Mouse (Mus musculus): ENCODE measurements around the gene C2cd2l. TPM values are rescaled to one million over a fixed set of nuclear protein-coding genes. Genes with fewer than 3 reads are reported as not detected.

Gene C2cd2l
- polyA plus RNA-seq, 1 experiment: 5.1 TPM

- no peaks in the 10 kb centered on the region for H3K9me3 ChIP-seq (replicated peaks; ENCODE audit: control insufficient read depth, insufficient read depth, low read length, poor library complexity, severe bottlenecking)
- H3K27ac ChIP-seq (ENCODE audit: insufficient read depth, low read length): no peak overlapping the region
- H3K27me3 ChIP-seq (ENCODE audit: control insufficient read depth, insufficient read depth, low read length, poor library complexity, severe bottlenecking): peaks cover 3% of the 10 kb centered on the region
- peak overlapping the region; percentile 28 for H3K9ac ChIP-seq (ENCODE audit: low read depth, poor library complexity, severe bottlenecking)
- peaks cover 4% of the 10 kb centered on the region; the same call in 1 of the 2 replicates for H3K36me3 ChIP-seq (ENCODE audit: control insufficient read depth, insufficient read depth, low read length, poor library complexity, severe bottlenecking)
- peaks cover 1% of the 10 kb centered on the region for H3K4me1 ChIP-seq (ENCODE audit: control insufficient read depth, insufficient read depth, low read length)
- TF ChIP-seq POLR2A (IDR thresholded peaks at IDR 0.05; ENCODE audit: insufficient read depth, low read length) (no peak), EP300 (IDR thresholded peaks at IDR 0.05; ENCODE audit: insufficient read depth, low read depth, low read length) (no peak), CTCF (IDR thresholded peaks at IDR 0.05; ENCODE audit: low read depth, low read length) (no peak)
- peak overlapping the region; percentile 71 for H3K4me3 ChIP-seq (ENCODE audit: low read depth, low read length)
Measured at GRCm38 (mm10) chr9:44287401-44288075, 32.5 kb downstream of the C2cd2l start.

- no peak overlapping the region for H3K27ac ChIP-seq (ENCODE audit: insufficient read depth, low read length)
- no peak for TF ChIP-seq CTCF (IDR thresholded peaks at IDR 0.05; ENCODE audit: low read depth, low read length)
- no peak for TF ChIP-seq EP300 (IDR thresholded peaks at IDR 0.05; ENCODE audit: insufficient read depth, low read depth, low read length)
- TF ChIP-seq POLR2A (IDR thresholded peaks at IDR 0.05; ENCODE audit: insufficient read depth, low read length): no peak
- no peaks in the 10 kb centered on the region for H3K36me3 ChIP-seq (ENCODE audit: control insufficient read depth, insufficient read depth, low read length, poor library complexity, severe bottlenecking)
- peaks cover 3% of the 10 kb centered on the region for H3K27me3 ChIP-seq (ENCODE audit: control insufficient read depth, insufficient read depth, low read length, poor library complexity, severe bottlenecking)
- H3K9ac ChIP-seq (ENCODE audit: low read depth, poor library complexity, severe bottlenecking): peak overlapping the region; percentile 28
- H3K9me3 ChIP-seq (replicated peaks; ENCODE audit: control insufficient read depth, insufficient read depth, low read length, poor library complexity, severe bottlenecking): no peaks in the 10 kb centered on the region
- peaks cover 1% of the 10 kb centered on the region for H3K4me1 ChIP-seq (ENCODE audit: control insufficient read depth, insufficient read depth, low read length)
- H3K4me3 ChIP-seq (ENCODE audit: low read depth, low read length): peak overlapping the region; percentile 71
Measured at GRCm38 (mm10) chr9:44287003-44287400, 33.1 kb downstream of the C2cd2l start.

GRCm38 (mm10) chr9:44286256-44286850, 33.7 kb downstream of the C2cd2l start:
- Histone ChIP-seq H3K27ac (ENCODE audit: insufficient read depth, low read length) (no peak overlapping the region), H3K9me3 (replicated peaks; ENCODE audit: control insufficient read depth, insufficient read depth, low read length, poor library complexity, severe bottlenecking) (no peaks in the 10 kb centered on the region), H3K36me3 (ENCODE audit: control insufficient read depth, insufficient read depth, low read length, poor library complexity, severe bottlenecking) (no peaks in the 10 kb centered on the region), H3K4me3 (ENCODE audit: low read depth, low read length) (no peak overlapping the region), H3K4me1 (ENCODE audit: control insufficient read depth, insufficient read depth, low read length) (peaks cover 1% of the 10 kb centered on the region), H3K27me3 (ENCODE audit: control insufficient read depth, insufficient read depth, low read length, poor library complexity, severe bottlenecking) (peaks cover 3% of the 10 kb centered on the region), H3K9ac (ENCODE audit: low read depth, poor library complexity, severe bottlenecking) (no peak overlapping the region)
- TF ChIP-seq CTCF (IDR thresholded peaks at IDR 0.05; ENCODE audit: low read depth, low read length) (no peak), EP300 (IDR thresholded peaks at IDR 0.05; ENCODE audit: insufficient read depth, low read depth, low read length) (no peak)

GRCm38 (mm10) chr9:44283183-44283582, 36.9 kb downstream of the C2cd2l start:
- no peak overlapping the region for H3K9ac ChIP-seq (ENCODE audit: low read depth, poor library complexity, severe bottlenecking)
- no peaks in the 10 kb centered on the region for H3K4me1 ChIP-seq (ENCODE audit: control insufficient read depth, insufficient read depth, low read length)
- TF ChIP-seq CTCF (IDR thresholded peaks at IDR 0.05; ENCODE audit: low read depth, low read length) (no peak), POLR2A (IDR thresholded peaks at IDR 0.05; ENCODE audit: insufficient read depth, low read length) (no peak), EP300 (IDR thresholded peaks at IDR 0.05; ENCODE audit: insufficient read depth, low read depth, low read length) (no peak)
- peaks cover 3% of the 10 kb centered on the region for H3K27me3 ChIP-seq (ENCODE audit: control insufficient read depth, insufficient read depth, low read length, poor library complexity, severe bottlenecking)
- no peak overlapping the region for H3K27ac ChIP-seq (ENCODE audit: insufficient read depth, low read length)
- no peak overlapping the region for H3K4me3 ChIP-seq (ENCODE audit: low read depth, low read length)
- H3K9me3 ChIP-seq (replicated peaks; ENCODE audit: control insufficient read depth, insufficient read depth, low read length, poor library complexity, severe bottlenecking): no peaks in the 10 kb centered on the region
- no peaks in the 10 kb centered on the region for H3K36me3 ChIP-seq (ENCODE audit: control insufficient read depth, insufficient read depth, low read length, poor library complexity, severe bottlenecking)

- Histone ChIP-seq H3K27ac (ENCODE audit: insufficient read depth, low read length) (no peak overlapping the region), H3K27me3 (ENCODE audit: control insufficient read depth, insufficient read depth, low read length, poor library complexity, severe bottlenecking) (no peaks in the 10 kb centered on the region), H3K4me3 (ENCODE audit: low read depth, low read length) (no peak overlapping the region), H3K9ac (ENCODE audit: low read depth, poor library complexity, severe bottlenecking) (no peak overlapping the region), H3K9me3 (replicated peaks; ENCODE audit: control insufficient read depth, insufficient read depth, low read length, poor library complexity, severe bottlenecking) (no peaks in the 10 kb centered on the region), H3K4me1 (ENCODE audit: control insufficient read depth, insufficient read depth, low read length) (no peaks in the 10 kb centered on the region), H3K36me3 (ENCODE audit: control insufficient read depth, insufficient read depth, low read length, poor library complexity, severe bottlenecking) (no peaks in the 10 kb centered on the region)
- TF ChIP-seq POLR2A (IDR thresholded peaks at IDR 0.05; ENCODE audit: insufficient read depth, low read length) (no peak), CTCF (IDR thresholded peaks at IDR 0.05; ENCODE audit: low read depth, low read length) (no peak), EP300 (IDR thresholded peaks at IDR 0.05; ENCODE audit: insufficient read depth, low read depth, low read length) (no peak)
Measured at GRCm38 (mm10) chr9:44269973-44270372, 50.1 kb downstream of the C2cd2l start.

GRCm38 (mm10) chr9:44269077-44269476, 51.0 kb downstream of the C2cd2l start:
- Histone ChIP-seq H3K9me3 (replicated peaks; ENCODE audit: control insufficient read depth, insufficient read depth, low read length, poor library complexity, severe bottlenecking) (no peaks in the 10 kb centered on the region), H3K4me1 (ENCODE audit: control insufficient read depth, insufficient read depth, low read length) (no peaks in the 10 kb centered on the region), H3K36me3 (ENCODE audit: control insufficient read depth, insufficient read depth, low read length, poor library complexity, severe bottlenecking) (no peaks in the 10 kb centered on the region), H3K27me3 (ENCODE audit: control insufficient read depth, insufficient read depth, low read length, poor library complexity, severe bottlenecking) (no peaks in the 10 kb centered on the region), H3K27ac (ENCODE audit: insufficient read depth, low read length) (no peak overlapping the region), H3K9ac (ENCODE audit: low read depth, poor library complexity, severe bottlenecking) (no peak overlapping the region), H3K4me3 (ENCODE audit: low read depth, low read length) (no peak overlapping the region)
- TF ChIP-seq POLR2A (IDR thresholded peaks at IDR 0.05; ENCODE audit: insufficient read depth, low read length) (no peak), EP300 (IDR thresholded peaks at IDR 0.05; ENCODE audit: insufficient read depth, low read depth, low read length) (no peak), CTCF (IDR thresholded peaks at IDR 0.05; ENCODE audit: low read depth, low read length) (peak; percentile 30)
